Mouse (Mus musculus) limb, embryonic 13.5 days (tissue): ENCODE data around the gene Cacna2d4. TPM values are rescaled to one million over a fixed set of nuclear protein-coding genes. Genes with fewer than 3 reads are reported as not detected.

Experiments used
- ATAC-seq: fragments of 200-750 bp; cut with Nextera tagmentation; 2 replicates; pipeline ENCODE4 v1.8.0; 2017; ENCODE audit warnings: low read depth, moderate number of reproducible peaks, moderate TSS enrichment; ENCODE audit not compliant: low FRiP score
- H3K27ac ChIP-seq: fragments of 300-500 bp; sonication (generic); 2 replicates; pipeline ENCODE4 v1.5.1; 2015; ENCODE audit warnings: inconsistent platforms, mild to moderate bottlenecking, moderate library complexity
- H3K27me3 ChIP-seq: fragments of 300-500 bp; sonication (generic); 2 replicates; pipeline ENCODE4 v1.6.1; 2015; ENCODE audit warnings: mild to moderate bottlenecking, inconsistent platforms
- H3K36me3 ChIP-seq: fragments of 300-500 bp; sonication (generic); 2 replicates; pipeline ENCODE4 v1.6.1; 2015; ENCODE audit warnings: inconsistent platforms, mild to moderate bottlenecking, moderate library complexity
- H3K4me1 ChIP-seq: fragments of 300-500 bp; sonication (generic); 2 replicates; pipeline ENCODE4 v1.6.1; 2015; ENCODE audit warnings: inconsistent platforms
- H3K4me2 ChIP-seq: fragments of 300-500 bp; sonication (generic); replicated peaks from 2 replicates; pipeline ENCODE4 v1.6.1; 2015; ENCODE audit warnings: inconsistent platforms, mild to moderate bottlenecking, moderate library complexity
- H3K4me3 ChIP-seq: fragments of 300-500 bp; sonication (generic); 2 replicates; pipeline ENCODE4 v1.5.1; 2015; ENCODE audit warnings: moderate library complexity, mild to moderate bottlenecking, inconsistent platforms
- H3K9ac ChIP-seq: fragments of 300-500 bp; sonication (generic); 2 replicates; pipeline ENCODE4 v1.6.1; 2015; ENCODE audit warnings: mild to moderate bottlenecking, inconsistent platforms
- H3K9me3 ChIP-seq: fragments of 300-500 bp; sonication (generic); 2 replicates; pipeline ENCODE4 v1.6.1; 2016; ENCODE audit warnings: inconsistent platforms
- whole genome bisulfite sequencing: fragments of 180-500 bp; shearing (Covaris S2); methylation state at CpG from one replicate; pipeline ENCODE4 v1.1.7; 2015; 5-methylcytosine and 5-hydroxymethylcytosine counted together
- polyA plus RNA-seq: library from polyadenylated mRNA; unstranded; fragments of >200 nt; fragmentation: Nextera tagmentation; extraction: Ambion mirVana; gene quantifications from 2 replicates; pipeline ENCODE4 v1.2.1, GENCODE M21; 2015

Gene Cacna2d4
- polyA plus RNA-seq, 1 experiment from 2014 or later = not detected

DNA sequence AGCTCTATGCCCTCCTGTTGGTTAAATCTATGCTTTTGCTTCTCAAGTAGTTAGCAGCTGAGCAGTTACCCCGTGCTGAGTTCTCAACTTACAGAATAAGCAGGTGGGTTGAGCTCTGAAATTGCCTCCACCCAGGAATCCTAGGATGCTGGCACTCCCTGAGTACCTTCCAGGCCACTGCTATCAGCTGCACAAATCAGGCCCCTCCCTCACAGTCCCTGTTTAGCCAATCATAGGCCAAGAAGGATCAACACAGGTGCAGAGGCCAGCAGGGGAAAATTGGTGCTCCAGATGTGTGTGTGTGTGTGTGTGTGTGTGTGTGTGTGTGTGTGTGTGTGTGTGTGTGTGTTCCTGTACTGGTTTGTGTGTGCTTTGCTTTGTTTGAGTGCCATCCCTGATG lies 95.8 kb downstream of the Cacna2d4 start:
- Histone ChIP-seq H3K4me3 (no peak overlapping the region), H3K27me3 (peaks cover 63% of the 10 kb centered on the region), H3K36me3 (no peaks in the 10 kb centered on the region), H3K9ac (no peak overlapping the region), H3K4me2 (no peak overlapping the region), H3K4me1 (peaks cover 18% of the 10 kb centered on the region), H3K9me3 (no peaks in the 10 kb centered on the region), H3K27ac (no peak overlapping the region)
- no peak for ATAC-seq
- WGBS = 5% methylated on average over 1 of the region's 1 CpGs

DNA sequence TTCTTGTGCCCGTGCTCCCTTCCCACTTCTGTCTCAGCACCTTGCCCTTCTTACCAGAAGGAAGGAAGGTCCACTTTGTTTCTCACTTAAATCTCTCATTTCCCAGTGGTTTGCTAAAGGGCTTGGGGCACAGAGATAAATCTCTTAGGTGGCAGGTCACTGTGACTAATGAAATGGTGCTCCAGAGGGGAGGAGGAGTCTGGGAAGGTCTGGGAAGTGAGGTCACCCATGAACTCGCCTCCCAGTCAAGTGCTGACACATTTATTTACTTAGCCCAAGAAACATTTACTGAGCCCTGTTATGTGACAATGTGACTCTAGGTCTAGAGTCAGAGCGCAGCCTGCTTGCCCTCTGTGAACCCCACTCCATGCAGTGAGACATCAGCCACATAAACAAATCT lies 96.9 kb downstream of the Cacna2d4 start:
- H3K4me3 ChIP-seq = no peak overlapping the region
- H3K4me1 ChIP-seq = peaks cover 18% of the 10 kb centered on the region
- peaks cover 52% of the 10 kb centered on the region for H3K27me3 ChIP-seq
- no peak overlapping the region for H3K9ac ChIP-seq
- no peak overlapping the region for H3K4me2 ChIP-seq
- no peak overlapping the region for H3K27ac ChIP-seq
- ATAC-seq = no peak
- H3K9me3 ChIP-seq = no peaks in the 10 kb centered on the region
- H3K36me3 ChIP-seq = no peaks in the 10 kb centered on the region
- 3% methylated on average over 3 of the region's 3 CpGs for whole genome bisulfite sequencing

DNA sequence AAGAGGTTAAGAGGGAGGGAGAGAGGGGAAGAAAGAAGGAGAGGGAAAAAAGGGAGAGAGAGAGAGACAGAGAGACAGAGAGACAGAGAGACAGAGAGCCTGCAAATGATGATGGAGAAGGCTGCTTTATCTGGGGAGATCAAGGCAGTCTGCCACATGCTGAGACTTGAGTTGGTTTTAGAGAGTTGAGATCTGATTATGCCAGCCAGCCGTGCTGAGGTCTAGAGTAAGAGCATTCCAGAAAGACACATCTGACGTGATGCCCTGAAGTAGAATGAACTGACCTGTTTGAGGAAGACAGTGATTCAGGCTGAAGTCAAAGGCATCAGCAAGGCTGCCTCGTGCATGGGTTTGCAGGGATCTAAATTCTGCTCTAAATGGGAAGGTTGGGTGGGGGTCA lies 97.5 kb downstream of the Cacna2d4 start:
- WGBS = 27% methylated on average over 3 of the region's 3 CpGs
- Histone ChIP-seq H3K36me3 (no peaks in the 10 kb centered on the region), H3K4me3 (no peak overlapping the region), H3K9me3 (no peaks in the 10 kb centered on the region), H3K4me1 (peaks cover 18% of the 10 kb centered on the region), H3K9ac (no peak overlapping the region), H3K27me3 (peaks cover 46% of the 10 kb centered on the region), H3K27ac (no peak overlapping the region), H3K4me2 (no peak overlapping the region)
- no peak for ATAC-seq

DNA sequence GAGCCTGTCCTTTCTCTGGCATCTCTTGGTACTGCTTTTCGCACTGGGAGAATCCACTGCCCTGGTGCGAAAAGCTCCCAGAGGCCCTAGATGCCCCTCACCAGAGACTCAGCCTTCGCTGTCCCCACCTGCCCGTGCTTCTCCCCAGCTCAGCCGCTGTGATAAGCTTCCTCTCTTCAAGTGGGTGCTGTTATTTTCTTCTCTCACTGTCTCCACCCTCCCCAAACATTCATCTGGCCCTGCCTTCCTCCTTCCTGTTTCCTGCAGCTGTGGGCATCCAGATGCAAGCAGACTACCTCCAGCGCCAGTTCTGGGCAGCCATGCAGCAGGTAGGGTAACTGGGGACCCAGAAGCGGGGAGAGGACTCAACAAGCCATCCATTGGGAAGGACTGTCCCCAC lies 99.8 kb downstream of the Cacna2d4 start:
- 87% methylated on average over 7 of the region's 7 CpGs for WGBS

DNA sequence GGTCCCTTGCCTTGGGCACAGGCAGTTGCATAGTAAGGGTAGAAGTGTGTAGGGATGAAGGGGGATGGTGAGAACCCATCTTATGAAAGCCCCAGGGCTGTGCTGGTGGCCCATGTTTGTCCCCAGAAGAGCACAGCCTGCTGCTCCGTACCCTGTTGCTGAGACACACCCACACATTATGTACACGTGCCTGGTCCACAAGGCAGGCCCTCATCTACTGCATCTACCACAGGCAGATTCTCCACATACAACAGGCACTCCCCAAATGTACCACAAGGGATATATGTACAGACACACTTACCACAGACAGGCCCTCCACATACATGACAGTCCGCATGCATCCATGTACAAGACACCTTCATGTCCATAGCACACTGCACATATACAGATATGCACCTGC lies 101.0 kb downstream of the Cacna2d4 start:
- ATAC-seq = no peak
- peaks cover 6% of the 10 kb centered on the region; the same call in 1 of the 2 replicates for H3K4me1 ChIP-seq
- no peak overlapping the region for H3K4me2 ChIP-seq
- no peaks in the 10 kb centered on the region for H3K9me3 ChIP-seq
- no peak overlapping the region for H3K9ac ChIP-seq
- 75% methylated on average over 3 of the region's 3 CpGs for WGBS
- H3K4me3 ChIP-seq = no peak overlapping the region
- H3K36me3 ChIP-seq = no peaks in the 10 kb centered on the region
- H3K27me3 ChIP-seq = peaks cover 11% of the 10 kb centered on the region
- H3K27ac ChIP-seq = no peak overlapping the region

More for the DNA sequence above, 99.8 kb downstream of the Cacna2d4 start:
- Histone ChIP-seq H3K27ac (no peak overlapping the region), H3K9me3 (no peaks in the 10 kb centered on the region), H3K27me3 (peaks cover 23% of the 10 kb centered on the region), H3K4me3 (no peak overlapping the region), H3K4me1 (peaks cover 6% of the 10 kb centered on the region; the same call in 1 of the 2 replicates), H3K9ac (no peak overlapping the region), H3K4me2 (no peak overlapping the region), H3K36me3 (no peaks in the 10 kb centered on the region)
- no peak for ATAC-seq

DNA sequence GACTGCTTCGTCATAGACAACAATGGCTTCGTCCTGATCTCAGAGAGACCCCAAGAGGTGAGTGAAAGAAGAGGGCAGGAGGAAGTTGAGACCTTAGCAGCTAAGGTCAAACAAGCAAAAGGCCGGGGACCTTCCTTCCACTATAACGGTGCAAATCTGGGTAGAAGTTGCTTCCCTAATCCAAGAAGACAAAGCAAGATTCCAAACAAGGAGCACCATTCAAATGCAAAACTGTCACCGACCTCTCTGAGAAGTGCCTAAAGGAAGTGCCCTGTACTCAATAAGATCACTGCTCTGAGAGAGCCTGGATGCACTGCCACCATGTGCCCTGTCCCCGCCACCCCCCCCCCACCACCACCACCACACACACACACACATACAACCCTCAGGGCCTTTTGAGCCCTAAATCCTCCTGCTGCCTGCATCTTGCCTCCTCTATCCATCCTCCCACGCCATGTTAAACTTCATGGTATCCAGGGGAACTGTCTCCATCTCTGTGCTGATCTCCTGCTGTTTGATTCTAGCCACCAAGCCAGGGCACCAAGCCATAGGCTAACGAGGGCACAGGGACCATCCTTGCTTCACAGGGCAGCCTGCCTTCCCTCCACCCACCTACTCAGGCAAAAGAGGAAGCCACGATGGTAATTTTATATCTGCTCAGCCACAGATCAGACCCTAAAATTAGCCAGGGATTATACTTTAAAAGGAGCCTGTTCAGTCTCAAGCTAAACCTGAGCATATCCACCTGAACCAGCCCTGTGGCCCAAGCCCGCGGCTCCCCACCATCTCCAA lies 102.0 kb downstream of the Cacna2d4 start:
- no peaks in the 10 kb centered on the region for H3K36me3 ChIP-seq
- 41% methylated on average over 10 of the region's 11 CpGs for WGBS
- no peak for ATAC-seq
- 0 out of 2 replicates have a peak, but pooled peaks cover under 1% of the 10 kb centered on the region for H3K27me3 ChIP-seq
- no peaks in the 10 kb centered on the region for H3K4me1 ChIP-seq
- no peaks in the 10 kb centered on the region for H3K9me3 ChIP-seq
- no peak overlapping the region for H3K4me2 ChIP-seq
- no peak overlapping the region for H3K9ac ChIP-seq
- no peak overlapping the region for H3K4me3 ChIP-seq
- H3K27ac ChIP-seq = no peak overlapping the region

DNA sequence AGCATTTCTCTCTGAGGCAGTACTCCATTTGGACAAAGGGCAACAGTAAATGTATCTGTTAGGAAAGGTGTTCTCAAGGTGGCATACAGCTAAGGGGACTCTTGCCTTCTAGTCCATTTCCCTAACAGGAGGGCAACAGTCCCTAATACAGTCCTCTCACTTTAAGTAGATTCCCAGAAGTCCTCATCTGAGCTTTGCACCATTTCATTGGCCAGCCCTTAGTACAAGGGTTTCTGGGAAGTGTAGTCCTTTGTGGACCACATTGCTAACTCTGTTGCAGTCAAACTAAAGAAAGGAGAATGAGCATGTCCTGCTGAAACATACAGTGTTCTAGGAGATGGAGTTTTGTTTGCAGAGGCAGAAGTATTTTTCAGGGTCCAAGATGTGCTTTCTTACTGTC lies 105.1 kb downstream of the Cacna2d4 start:
- H3K9me3 ChIP-seq = no peaks in the 10 kb centered on the region
- ATAC-seq = peak; percentile 80
- H3K9ac ChIP-seq = no peak overlapping the region
- no peak overlapping the region for H3K27ac ChIP-seq
- H3K4me1 ChIP-seq = 0 out of 2 replicates have a peak, but pooled peaks cover 5% of the 10 kb centered on the region
- no peak overlapping the region for H3K4me2 ChIP-seq
- H3K36me3 ChIP-seq = no peaks in the 10 kb centered on the region
- H3K4me3 ChIP-seq = no peak overlapping the region
- H3K27me3 ChIP-seq = no peaks in the 10 kb centered on the region

DNA sequence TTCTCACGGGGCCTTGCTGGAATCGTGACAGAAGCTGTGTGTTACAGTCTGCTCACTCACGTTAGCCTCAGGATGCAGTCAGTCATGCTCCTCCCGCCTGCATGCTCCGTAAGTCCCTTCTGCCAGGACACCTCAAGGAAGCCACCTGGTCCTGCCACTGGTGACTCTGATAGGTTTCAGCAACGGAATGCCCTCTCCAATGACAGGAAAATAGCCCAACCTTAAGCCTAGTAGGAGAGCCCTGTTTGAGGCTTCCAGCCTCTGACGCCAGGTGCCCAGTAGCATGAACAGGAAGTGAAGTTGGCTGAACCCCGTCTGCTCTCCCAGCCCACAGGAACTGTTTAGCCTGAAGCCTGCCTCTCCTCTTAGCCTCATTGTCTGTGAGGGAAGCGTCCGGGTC lies 109.9 kb downstream of the Cacna2d4 start:
- H3K36me3 ChIP-seq = no peaks in the 10 kb centered on the region
- no peaks in the 10 kb centered on the region for H3K27me3 ChIP-seq
- ATAC-seq = no peak
- 57% methylated on average over 10 of the region's 10 CpGs for WGBS
- H3K4me3 ChIP-seq = no peak overlapping the region
- no peak overlapping the region for H3K27ac ChIP-seq
- 0 out of 2 replicates have a peak, but pooled peaks cover 7% of the 10 kb centered on the region for H3K4me1 ChIP-seq
- H3K4me2 ChIP-seq = no peak overlapping the region
- H3K9ac ChIP-seq = no peak overlapping the region
- H3K9me3 ChIP-seq = no peaks in the 10 kb centered on the region

DNA sequence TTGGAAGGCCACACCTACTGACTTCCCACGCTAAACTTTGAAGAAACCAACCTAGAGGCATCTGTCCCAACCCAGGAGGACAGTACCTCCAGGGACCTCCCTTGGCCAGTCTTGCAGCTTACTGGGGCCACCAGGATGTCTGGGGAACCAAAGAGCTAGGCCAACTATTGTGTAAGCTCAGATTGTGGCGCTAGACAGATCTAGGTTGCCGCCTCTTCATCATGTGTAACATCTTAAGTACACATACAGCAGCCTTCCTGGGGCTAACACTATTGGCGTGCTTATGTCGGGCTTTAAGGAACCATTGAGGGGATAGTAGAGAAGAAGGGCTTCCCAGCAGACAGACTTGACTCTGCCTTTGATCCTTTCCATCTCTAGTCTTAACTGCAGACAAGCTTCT lies 111.5 kb downstream of the Cacna2d4 start:
- no peaks in the 10 kb centered on the region for H3K27me3 ChIP-seq
- WGBS = 75% methylated on average over 5 of the region's 5 CpGs
- peaks cover 3% of the 10 kb centered on the region; the same call in 1 of the 2 replicates for H3K36me3 ChIP-seq

DNA sequence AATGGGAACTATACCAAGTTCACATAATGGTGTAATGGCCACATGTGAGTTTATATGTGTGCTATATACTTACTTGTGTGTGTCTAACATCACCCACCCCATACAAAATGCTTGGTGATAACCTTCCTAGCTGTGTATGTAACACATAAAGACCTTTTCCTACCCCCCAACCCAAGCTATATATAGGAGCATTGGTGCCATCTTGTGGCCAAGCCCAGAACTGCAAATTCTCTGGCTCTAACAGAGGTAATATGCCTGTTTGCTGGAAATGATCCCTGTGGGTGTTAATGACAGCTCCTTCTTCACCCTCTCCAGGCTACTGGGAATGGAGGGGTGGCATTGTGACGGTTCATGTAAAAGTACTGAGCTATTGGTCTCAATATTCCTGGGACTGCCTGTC lies 111.9 kb downstream of the Cacna2d4 start:
- ATAC-seq = peak; percentile 59; the same call in 1 of the 2 replicates

More for the DNA sequence above, 111.5 kb downstream of the Cacna2d4 start:
- 0 out of 2 replicates have a peak, but pooled peaks cover 7% of the 10 kb centered on the region for H3K4me1 ChIP-seq
- H3K9ac ChIP-seq = no peak overlapping the region
- H3K4me3 ChIP-seq = no peak overlapping the region
- no peak overlapping the region for H3K4me2 ChIP-seq
- ATAC-seq = no peak
- no peaks in the 10 kb centered on the region for H3K9me3 ChIP-seq
- no peak overlapping the region for H3K27ac ChIP-seq

DNA sequence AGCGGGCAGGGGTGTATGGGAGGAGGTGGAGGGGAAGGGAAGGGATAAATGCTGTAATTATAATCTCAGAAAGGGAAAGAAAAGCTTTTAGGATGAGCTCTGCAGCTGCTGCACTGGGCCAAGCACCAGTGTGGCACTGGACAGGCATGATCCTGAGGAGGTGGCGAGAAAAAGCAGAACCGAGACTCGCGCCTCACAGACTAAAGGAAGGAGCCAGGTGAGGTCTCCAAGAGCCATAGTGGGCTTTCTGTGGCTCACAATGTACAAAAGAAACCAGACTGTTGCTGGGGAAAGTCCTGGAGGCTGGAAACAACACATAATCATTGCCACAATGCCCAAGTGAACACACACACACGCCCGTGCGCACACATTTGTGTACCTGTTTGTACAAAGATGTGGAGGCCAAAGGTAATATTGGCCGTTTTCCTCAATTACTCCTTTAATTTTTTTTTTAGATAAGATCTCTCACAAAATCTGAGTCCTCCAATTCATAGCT lies 114.4 kb downstream of the Cacna2d4 start:
- Histone ChIP-seq H3K9ac (no peak overlapping the region), H3K27ac (no peak overlapping the region), H3K4me1 (0 out of 2 replicates have a peak, but pooled peaks cover 7% of the 10 kb centered on the region), H3K4me3 (no peak overlapping the region), H3K4me2 (no peak overlapping the region), H3K9me3 (no peaks in the 10 kb centered on the region), H3K27me3 (no peaks in the 10 kb centered on the region), H3K36me3 (peaks cover 29% of the 10 kb centered on the region)
- WGBS = 89% methylated on average over 9 of the region's 9 CpGs
- ATAC-seq = no peak

More for the DNA sequence above, 111.9 kb downstream of the Cacna2d4 start:
- H3K27ac ChIP-seq = no peak overlapping the region
- no peaks in the 10 kb centered on the region for H3K27me3 ChIP-seq
- H3K4me1 ChIP-seq = 0 out of 2 replicates have a peak, but pooled peaks cover 7% of the 10 kb centered on the region
- no peak overlapping the region for H3K9ac ChIP-seq
- H3K4me3 ChIP-seq = no peak overlapping the region
- 0% methylated on average over 1 of the region's 1 CpGs for WGBS
- H3K36me3 ChIP-seq = peaks cover 4% of the 10 kb centered on the region; the same call in 1 of the 2 replicates
- H3K9me3 ChIP-seq = no peaks in the 10 kb centered on the region
- no peak overlapping the region for H3K4me2 ChIP-seq

DNA sequence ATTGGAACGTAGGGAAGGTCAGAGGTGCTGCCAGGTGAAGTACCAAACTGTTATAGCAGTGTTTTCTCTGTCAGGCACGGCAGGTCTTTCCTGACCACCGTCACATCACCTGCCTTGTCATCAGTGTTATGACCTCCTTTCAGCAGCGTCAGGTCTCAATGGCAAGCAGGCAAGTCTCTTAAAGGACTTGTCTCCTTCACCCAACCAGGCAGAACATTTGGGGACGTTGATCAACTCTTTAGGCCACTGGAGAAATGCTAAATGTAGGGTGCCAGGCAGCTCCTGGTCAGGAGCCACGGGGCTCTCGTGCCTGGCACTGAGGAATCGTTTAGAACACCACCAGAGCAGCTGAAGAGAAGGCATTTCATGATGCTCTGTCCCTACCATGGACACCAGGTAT lies 115.3 kb downstream of the Cacna2d4 start:
- Histone ChIP-seq H3K27me3 (no peaks in the 10 kb centered on the region), H3K9ac (no peak overlapping the region; the same call in 1 of the 2 replicates), H3K4me1 (0 out of 2 replicates have a peak, but pooled peaks cover under 1% of the 10 kb centered on the region), H3K9me3 (no peaks in the 10 kb centered on the region), H3K27ac (no peak overlapping the region), H3K4me2 (no peak overlapping the region), H3K4me3 (no peak overlapping the region), H3K36me3 (peaks cover 37% of the 10 kb centered on the region)
- WGBS = 83% methylated on average over 8 of the region's 8 CpGs
- ATAC-seq = no peak
